26 mouse cellular contexts compared by ENCODE assay signal in genomic region chr7:123135655-123136054, GRCm38 (mm10). TPM values are rescaled to one million over a fixed set of nuclear protein-coding genes. Genes with fewer than 3 reads are reported as not detected.
DNase-seq lines count a peak whose midpoint lies in the region; ATAC-seq and TF ChIP-seq lines count a peak whose summit lies in the region.
"Had no signal": no experiment of that assay in that cellular context is flagged by ENCODE, and none has a peak within 500 bp of the region (broad histone marks: within the 10 kb centered on the region; RNA-seq: fewer than 3 reads in every experiment).

No protein-coding gene starts in this region.

- no peak overlapping the region for H3K4me3 ChIP-seq in kidney, adult 2 months (ENCODE audit: insufficient read depth, low read depth, low read length)
- H3K4me3 ChIP-seq in kidney, embryonic 15.5 days (replicated peaks) = no peak overlapping the region
- no peak overlapping the region for H3K4me3 ChIP-seq in liver, embryonic 11.5 days (ENCODE audit: low read depth, low read length)
- no peak overlapping the region for H3K4me3 ChIP-seq in liver, embryonic 16.5 days (ENCODE audit: low read depth, low read length)
- H3K4me3 ChIP-seq: forebrain, embryonic 13.5 days; heart, embryonic 12.5 days; lung, embryonic 15.5 days; midbrain, embryonic 10.5 days; neural tube, embryonic 12.5 days had no signal

- peak overlapping the region; percentile 23; the same call in 1 of the 2 replicates for H3K27ac ChIP-seq in kidney, adult 2 months (ENCODE audit: insufficient read depth, low read depth, low read length)
- H3K27ac ChIP-seq in kidney, embryonic 15.5 days = no peak overlapping the region
- H3K27ac ChIP-seq in liver, embryonic 11.5 days (ENCODE audit: low read depth, low read length) = no peak overlapping the region
- peak overlapping the region; percentile 46; the same call in 1 of the 2 replicates for H3K27ac ChIP-seq in liver, embryonic 16.5 days (ENCODE audit: low read length)
- H3K27ac ChIP-seq: forebrain, embryonic 13.5 days; hindbrain, embryonic 14.5 days; kidney, postnatal 0 days; lung, embryonic 15.5 days; midbrain, embryonic 10.5 days; neural tube, embryonic 12.5 days had no signal

- TF ChIP-seq POLR2A in kidney, adult 2 months (IDR thresholded peaks at IDR 0.05; ENCODE audit: low read depth, low read length) = no peak

- no peak for TF ChIP-seq CTCF in kidney, adult 2 months (conservative IDR thresholded peaks at IDR 0.05; ENCODE audit: insufficient read depth, insufficient read length, low read depth, low read length)

- no peak for ATAC-seq in kidney, embryonic 15.5 days (replicated peaks; ENCODE audit: low FRiP score)
- ATAC-seq in liver, embryonic 11.5 days (replicated peaks; ENCODE audit: low FRiP score) = 0 out of 2 replicates have a peak, but pooled peaks have one; percentile 24
- ATAC-seq in liver, embryonic 16.5 days (ENCODE audit: low read depth) = peak; percentile 63; the same call in 1 of the 2 replicates
- ATAC-seq: activated CD4-positive, CD25-positive, alpha-beta regulatory T cell, adult 4 months; CD4-positive, CD25-positive, alpha-beta regulatory T cell, adult 4 months; forebrain, embryonic 13.5 days; midbrain, embryonic 16.5 days had no signal

- H3K36me3 ChIP-seq in kidney, adult 2 months (ENCODE audit: control insufficient read depth, insufficient read depth, low read length) = peaks cover 2% of the 10 kb centered on the region
- H3K36me3 ChIP-seq in kidney, embryonic 15.5 days = peaks cover 57% of the 10 kb centered on the region
- peaks cover 15% of the 10 kb centered on the region for H3K36me3 ChIP-seq in liver, embryonic 11.5 days (ENCODE audit: control insufficient read depth, insufficient read depth, low read length)
- peaks cover 18% of the 10 kb centered on the region for H3K36me3 ChIP-seq in liver, embryonic 16.5 days (ENCODE audit: control insufficient read depth, insufficient read depth)

- 42% methylated on average over 3 of the region's 3 CpGs for WGBS in kidney, adult 2 months
- 66% methylated on average over 3 of the region's 3 CpGs for WGBS in kidney, embryonic 15.5 days
- WGBS in liver, embryonic 11.5 days = 82% methylated on average over 3 of the region's 3 CpGs
- 65% methylated on average over 3 of the region's 3 CpGs for whole genome bisulfite sequencing in liver, embryonic 16.5 days (ENCODE audit: insufficient replicate concordance)

- H3K9me3 ChIP-seq in kidney, embryonic 15.5 days (replicated peaks) = 0 out of 2 replicates have a peak, but pooled peaks cover 4% of the 10 kb centered on the region
- H3K9me3 ChIP-seq in liver, embryonic 11.5 days (ENCODE audit: control insufficient read depth, low read length) = no peaks in the 10 kb centered on the region
- H3K9me3 ChIP-seq in liver, embryonic 16.5 days (replicated peaks; ENCODE audit: control insufficient read depth, low read length) = no peaks in the 10 kb centered on the region
- H3K9me3 ChIP-seq: forebrain, embryonic 13.5 days; lung, embryonic 15.5 days; midbrain, embryonic 10.5 days; neural tube, embryonic 12.5 days had no signal

- H3K27me3 ChIP-seq in kidney, adult 2 months (replicated peaks; ENCODE audit: control insufficient read depth, insufficient read depth, low read length) = no peaks in the 10 kb centered on the region
- H3K27me3 ChIP-seq in kidney, embryonic 15.5 days = no peaks in the 10 kb centered on the region
- H3K27me3 ChIP-seq in liver, embryonic 11.5 days (replicated peaks; ENCODE audit: control insufficient read depth, insufficient read depth, low read length) = no peaks in the 10 kb centered on the region
- no peaks in the 10 kb centered on the region for H3K27me3 ChIP-seq in liver, embryonic 16.5 days (ENCODE audit: control insufficient read depth, insufficient read depth, low read depth, low read length)
- H3K27me3 ChIP-seq: forebrain, embryonic 13.5 days; heart, embryonic 12.5 days; lung, embryonic 15.5 days; neural tube, embryonic 12.5 days had no signal

- peaks cover 42% of the 10 kb centered on the region for H3K4me1 ChIP-seq in kidney, adult 2 months (ENCODE audit: control insufficient read depth, insufficient read depth, low read length)
- peaks cover 57% of the 10 kb centered on the region for H3K4me1 ChIP-seq in kidney, embryonic 15.5 days
- peaks cover 31% of the 10 kb centered on the region for H3K4me1 ChIP-seq in liver, embryonic 11.5 days (replicated peaks; ENCODE audit: control insufficient read depth, insufficient read depth, low read length)
- H3K4me1 ChIP-seq in liver, embryonic 16.5 days (ENCODE audit: control insufficient read depth, low read depth, low read length) = peaks cover 7% of the 10 kb centered on the region

- H3K4me2 ChIP-seq in kidney, embryonic 15.5 days = no peak overlapping the region
- peak overlapping the region; percentile 21 for H3K4me2 ChIP-seq in liver, embryonic 11.5 days
- H3K4me2 ChIP-seq in liver, embryonic 16.5 days (ENCODE audit: low read depth, low read length) = no peak overlapping the region
- H3K4me2 ChIP-seq: forebrain, embryonic 13.5 days; heart, embryonic 12.5 days; hindbrain, embryonic 14.5 days; lung, embryonic 15.5 days; neural tube, embryonic 12.5 days had no signal

- DNase-seq in kidney, adult 2 months = no peak
- peak; percentile 24 for DNase-seq in CD4-positive helper T cell, adult 2 months (ENCODE audit: low read depth, low spot score)
- DNase-seq in liver, embryonic 11.5 days (ENCODE audit: low spot score) = no peak
- DNase-seq in left cerebral cortex, adult 18-20 months (ENCODE audit: low spot score in 2 of 2) = no peak
- no peak for DNase-seq in embryo, embryonic 10.5 days (ENCODE audit: low spot score)
- DNase-seq: adrenal gland, adult 2 months; adrenal gland, postnatal 36 days; cerebellum, adult 18-20 months; cerebellum, postnatal 14 days; gastrocnemius, postnatal 10 days; kidney, adult 11 months; kidney, postnatal 4 days; left cerebral cortex, postnatal 4 days; right cerebral cortex, postnatal 4 days had no signal

- no peak overlapping the region for H3K9ac ChIP-seq in kidney, embryonic 15.5 days
- H3K9ac ChIP-seq in liver, embryonic 11.5 days (ENCODE audit: low read depth, low read length) = no peak overlapping the region
- H3K9ac ChIP-seq in liver, embryonic 16.5 days (ENCODE audit: low read depth, low read length) = no peak overlapping the region
- H3K9ac ChIP-seq: forebrain, embryonic 13.5 days; heart, embryonic 12.5 days; hindbrain, embryonic 14.5 days; lung, embryonic 15.5 days; neural tube, embryonic 12.5 days had no signal

RNA-seq across cellular contexts. Expression of gene Tnrc6a, which starts 12.0 kb away (rescaled TPM):
- polyA plus RNA-seq in kidney, adult 2 months (2012; rRNA removed) = 28.9 and 33.4 TPM in 2 replicates
- 52.3 and 57.0 TPM in 2 replicates for polyA plus RNA-seq in kidney, embryonic 15.5 days (2015; fragmentation: Nextera tagmentation; extraction: Ambion mirVana)
- 36.4 and 41.1 TPM in 2 replicates for polyA plus RNA-seq in liver, embryonic 11.5 days (2014; fragmentation: Nextera tagmentation; extraction: Ambion mirVana)
- polyA plus RNA-seq in liver, embryonic 16.5 days (2015; fragmentation: Nextera tagmentation; extraction: Ambion mirVana) = 11.9 and 12.7 TPM in 2 replicates
- total RNA-seq in left cerebral cortex, adult 18-20 months (2021) = 10 to 100 TPM; 51.5 to 52.9 TPM

Comparison
In these comparisons a context has a peak if more than half of its experiments do, and no peak if none do; other contexts are left out.
1. H3K27ac ChIP-seq: peak in kidney, adult 2 months (single experiment) and liver, embryonic 16.5 days (single experiment); none in kidney, embryonic 15.5 days (single experiment) and liver, embryonic 11.5 days (single experiment).